Mouse (Mus musculus) hematopoietic stem cell, adult 5-6 weeks (primary cell): Measurements from ENCODE around the gene Jph2. TPM values are rescaled to one million over a fixed set of nuclear protein-coding genes. Genes with fewer than 3 reads are reported as not detected.

Experiments used
- total RNA-seq: library from RNA; stranded (forward); fragments of 172-1452, 232-1000 nt; gene quantifications from 2 replicates; pipeline ENCODE4 v1.2.3, GENCODE M21; 2017

Jph2 gene
- total RNA-seq, 1 experiment from 2014 or later, result not detected

Other genes starting within 250 kb of the Jph2 start
- not detected in 2 replicates for gene Tox2, start 194.9 kb downstream of the Jph2 start, total RNA-seq
- gene Oser1, start 26.7 kb upstream of the Jph2 start, total RNA-seq, result 143 and 147 TPM in 2 replicates
- 0.25 and 0.75 TPM in 2 replicates for gene Gdap1l1, start 40.5 kb upstream of the Jph2 start, total RNA-seq
- gene Fitm2, start 74.6 kb upstream of the Jph2 start, total RNA-seq, result 4.3 and 5.0 TPM in 2 replicates
- not detected in 2 replicates for gene R3hdml, start 94.3 kb upstream of the Jph2 start, total RNA-seq
- 12.3 and 22.7 TPM in 2 replicates for gene Hnf4a, start 108.8 kb upstream of the Jph2 start, total RNA-seq
- gene Ttpal, start 204.3 kb upstream of the Jph2 start, total RNA-seq, result 11.4 and 13.9 TPM in 2 replicates
- 779 and 830 TPM in 2 replicates for gene Serinc3, start 247.1 kb upstream of the Jph2 start, total RNA-seq